Comparison of ENCODE assay signal across 19 mouse cellular contexts in the genomic region with DNA sequence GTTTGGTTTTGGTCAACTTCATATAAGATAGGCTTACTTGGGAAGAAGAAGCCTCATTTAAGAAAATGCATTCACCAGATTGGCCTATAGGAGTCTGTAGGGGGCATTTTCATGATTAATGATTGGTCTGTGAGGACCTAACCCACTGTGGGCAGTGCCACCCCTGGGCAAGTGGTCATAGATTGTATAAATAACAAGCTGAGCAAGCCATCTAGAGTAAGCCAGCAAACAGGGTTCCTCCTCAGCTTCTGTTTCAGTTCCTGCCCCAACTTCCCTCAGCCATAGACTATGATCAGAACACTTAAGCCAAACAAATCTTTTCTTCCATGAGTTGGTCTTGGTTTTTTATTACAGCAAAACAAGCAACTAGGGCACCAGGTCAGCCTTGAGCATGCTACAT.
DNase-seq lines count a peak whose midpoint lies in the region; ATAC-seq and TF ChIP-seq lines count a peak whose summit lies in the region.
"Had no signal": no experiment of that assay in that cellular context is flagged by ENCODE, and none has a peak within 500 bp of the region (broad histone marks: within the 10 kb centered on the region; RNA-seq: fewer than 3 reads in every experiment).

No protein-coding gene starts in this region.

- no peak overlapping the region for H3K9ac ChIP-seq in heart, embryonic 11.5 days (ENCODE audit: low read depth, low read length)
- H3K9ac ChIP-seq in limb, embryonic 12.5 days (replicated peaks): no peak overlapping the region
- H3K9ac ChIP-seq in midbrain, postnatal 0 days (replicated peaks; ENCODE audit: low read length, poor library complexity, severe bottlenecking): no peak overlapping the region
- H3K9ac ChIP-seq in midbrain, embryonic 15.5 days: no peak overlapping the region
- H3K9ac ChIP-seq: hindbrain, embryonic 15.5 days; lung, embryonic 14.5 days; neural tube, embryonic 15.5 days had no signal

- ATAC-seq in heart, embryonic 11.5 days (replicated peaks; ENCODE audit: insufficient number of reproducible peaks, low FRiP score, low TSS enrichment): no peak
- ATAC-seq in limb, embryonic 12.5 days (ENCODE audit: insufficient number of reproducible peaks, insufficient read depth, low FRiP score, low TSS enrichment, low read depth): no peak
- no peak for ATAC-seq in midbrain, postnatal 0 days (ENCODE audit: low FRiP score)
- ATAC-seq in midbrain, embryonic 15.5 days (replicated peaks): no peak
- ATAC-seq: activated CD4-positive, CD25-positive, alpha-beta regulatory T cell, adult 4 months; intestine, postnatal 0 days had no signal

- H3K4me1 ChIP-seq in heart, embryonic 11.5 days (ENCODE audit: control insufficient read depth, insufficient read depth, low read length): no peaks in the 10 kb centered on the region
- peaks cover 5% of the 10 kb centered on the region; the same call in 1 of the 2 replicates for H3K4me1 ChIP-seq in spleen, adult 2 months (ENCODE audit: control insufficient read depth, insufficient read depth, insufficient read length)
- peaks cover 22% of the 10 kb centered on the region for H3K4me1 ChIP-seq in limb, embryonic 12.5 days (replicated peaks)
- 0 out of 2 replicates have a peak, but pooled peaks cover 7% of the 10 kb centered on the region for H3K4me1 ChIP-seq in midbrain, postnatal 0 days (ENCODE audit: insufficient read depth, low read length)
- peaks cover 17% of the 10 kb centered on the region for H3K4me1 ChIP-seq in midbrain, embryonic 15.5 days
- H3K4me1 ChIP-seq: megakaryocyte, embryonic 14.5 days had no signal

- H3K4me2 ChIP-seq in heart, embryonic 11.5 days: no peak overlapping the region
- H3K4me2 ChIP-seq in limb, embryonic 12.5 days: no peak overlapping the region
- H3K4me2 ChIP-seq in midbrain, postnatal 0 days (ENCODE audit: low read depth, low read length, poor library complexity, severe bottlenecking): no peak overlapping the region
- H3K4me2 ChIP-seq in midbrain, embryonic 15.5 days: no peak overlapping the region
- H3K4me2 ChIP-seq: hindbrain, embryonic 15.5 days; lung, embryonic 14.5 days; neural tube, embryonic 15.5 days had no signal

- no peak for TF ChIP-seq POLR2A in spleen, adult 2 months (IDR thresholded peaks at IDR 0.05; ENCODE audit: low read depth, low read length)

- no peaks in the 10 kb centered on the region for H3K27me3 ChIP-seq in heart, embryonic 11.5 days (ENCODE audit: control insufficient read depth, insufficient read depth, low read length)
- no peaks in the 10 kb centered on the region for H3K27me3 ChIP-seq in spleen, adult 2 months (ENCODE audit: control insufficient read depth, insufficient read depth, low read length)
- H3K27me3 ChIP-seq in limb, embryonic 12.5 days: no peaks in the 10 kb centered on the region
- H3K27me3 ChIP-seq in splenic B cell, adult 2 months (ENCODE audit: control insufficient read depth, insufficient read depth, low read length, poor library complexity, severe bottlenecking): no peaks in the 10 kb centered on the region
- H3K27me3 ChIP-seq in midbrain, postnatal 0 days (ENCODE audit: insufficient read depth, low read length): no peaks in the 10 kb centered on the region
- H3K27me3 ChIP-seq in midbrain, embryonic 15.5 days (replicated peaks): no peaks in the 10 kb centered on the region
- H3K27me3 ChIP-seq: hindbrain, embryonic 15.5 days; megakaryocyte, embryonic 14.5 days; neural tube, embryonic 15.5 days had no signal

- DNase-seq in heart, adult 11 months: peak; percentile 94
- peak in 1 of 2 experiments; percentile 6 for DNase-seq in spleen, adult 2 months (ENCODE audit: low read depth in 1 of 2, low spot score in 2 of 2)
- DNase-seq in spleen, postnatal 10 days (ENCODE audit: low spot score in 2 of 2): no peak
- peak; percentile 41 for DNase-seq in splenic B cell, adult 2 months (ENCODE audit: low read depth, low spot score)
- DNase-seq in midbrain, postnatal 0 days (ENCODE audit: low spot score): no peak
- DNase-seq: cerebellum, adult 8-10 months; heart, postnatal 10 days; lung, embryonic 14.5 days; right cerebral cortex, adult 18-20 months; spleen, adult 18-20 months had no signal

- no peak for TF ChIP-seq CTCF in spleen, adult 2 months (IDR thresholded peaks at IDR 0.05; ENCODE audit: extremely low read depth, insufficient read depth, insufficient read length, insufficient replicate concordance)
- TF ChIP-seq CTCF in midbrain, postnatal 0 days (IDR thresholded peaks at IDR 0.05): no peak

- H3K36me3 ChIP-seq in heart, embryonic 11.5 days (ENCODE audit: control insufficient read depth, insufficient read depth, low read length): no peaks in the 10 kb centered on the region
- H3K36me3 ChIP-seq in spleen, adult 2 months (ENCODE audit: control insufficient read depth, insufficient read depth, low read length): no peaks in the 10 kb centered on the region
- H3K36me3 ChIP-seq in limb, embryonic 12.5 days: no peaks in the 10 kb centered on the region
- no peaks in the 10 kb centered on the region for H3K36me3 ChIP-seq in splenic B cell, adult 2 months (ENCODE audit: control insufficient read depth, insufficient read depth, low read length, poor library complexity, severe bottlenecking)
- no peaks in the 10 kb centered on the region for H3K36me3 ChIP-seq in midbrain, postnatal 0 days (ENCODE audit: insufficient read depth, low read length)
- H3K36me3 ChIP-seq in midbrain, embryonic 15.5 days (replicated peaks): no peaks in the 10 kb centered on the region
- H3K36me3 ChIP-seq: forebrain, embryonic 10.5 days; hindbrain, embryonic 15.5 days; neural tube, embryonic 15.5 days had no signal

- no peak overlapping the region for H3K4me3 ChIP-seq in heart, embryonic 11.5 days (ENCODE audit: low read depth, low read length)
- no peak overlapping the region for H3K4me3 ChIP-seq in spleen, adult 2 months (ENCODE audit: extremely low read depth, insufficient read depth, insufficient read length)
- no peak overlapping the region for H3K4me3 ChIP-seq in limb, embryonic 12.5 days (replicated peaks)
- H3K4me3 ChIP-seq in midbrain, postnatal 0 days (ENCODE audit: low read depth, low read length): no peak overlapping the region
- H3K4me3 ChIP-seq in midbrain, embryonic 15.5 days: no peak overlapping the region
- H3K4me3 ChIP-seq: forebrain, embryonic 10.5 days; hindbrain, embryonic 15.5 days; megakaryocyte, embryonic 14.5 days; neural tube, embryonic 15.5 days had no signal

- H3K9me3 ChIP-seq in heart, embryonic 11.5 days (replicated peaks; ENCODE audit: control insufficient read depth, low read length): no peaks in the 10 kb centered on the region
- H3K9me3 ChIP-seq in limb, embryonic 12.5 days: no peaks in the 10 kb centered on the region
- H3K9me3 ChIP-seq in midbrain, postnatal 0 days (ENCODE audit: low read length): no peaks in the 10 kb centered on the region
- H3K9me3 ChIP-seq in midbrain, embryonic 15.5 days: no peaks in the 10 kb centered on the region
- H3K9me3 ChIP-seq: forebrain, embryonic 10.5 days; hindbrain, embryonic 15.5 days; megakaryocyte, embryonic 14.5 days; neural tube, embryonic 15.5 days had no signal

- H3K27ac ChIP-seq in heart, embryonic 11.5 days (ENCODE audit: low read depth, low read length): no peak overlapping the region
- peak overlapping the region; percentile 70; the same call in 1 of the 2 replicates for H3K27ac ChIP-seq in spleen, adult 2 months (ENCODE audit: insufficient read depth, low read length)
- H3K27ac ChIP-seq in limb, embryonic 12.5 days: peak overlapping the region; percentile 75
- H3K27ac ChIP-seq in midbrain, postnatal 0 days (ENCODE audit: low read depth, low read length): no peak overlapping the region
- no peak overlapping the region for H3K27ac ChIP-seq in midbrain, embryonic 15.5 days
- H3K27ac ChIP-seq: forebrain, embryonic 10.5 days had no signal

Comparison
In these comparisons a context has a peak if more than half of its experiments do, and no peak if none do; other contexts are left out.
1. DNase-seq: peak in heart, adult 11 months (single experiment) and splenic B cell, adult 2 months (single experiment); none in spleen, postnatal 10 days (0 of 2) and midbrain, postnatal 0 days (single experiment).
2. H3K27ac ChIP-seq: peak in spleen, adult 2 months (single experiment) and limb, embryonic 12.5 days (single experiment); none in heart, embryonic 11.5 days (single experiment), midbrain, postnatal 0 days (single experiment) and midbrain, embryonic 15.5 days (single experiment).